Mouse (Mus musculus) right cerebral cortex, postnatal 4 days (tissue): ENCODE results near the gene Skp1a.

ENCODE experiments used
- DNase-seq: peaks from one replicate; pipeline ENCODE4 v3.0.0-alpha.2; 2022

The Skp1a gene

DNA sequence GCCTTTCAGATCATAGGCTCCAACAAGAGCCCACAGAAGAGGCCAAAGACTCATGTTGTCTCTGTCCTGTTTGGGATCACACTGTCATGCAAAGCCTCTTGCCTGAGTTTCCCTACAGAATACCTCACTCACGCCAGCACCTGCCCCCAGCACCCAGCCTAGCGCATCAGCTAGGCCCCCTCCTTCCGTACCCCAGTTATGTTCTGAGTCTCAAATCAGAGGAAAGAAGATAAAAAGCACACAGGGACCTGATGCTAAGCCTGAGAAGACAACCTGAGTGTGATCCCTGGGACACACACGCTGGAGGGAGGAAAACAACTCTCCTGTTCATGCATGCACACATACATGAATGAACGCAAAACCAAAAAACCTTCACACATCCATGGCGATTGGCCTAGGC, 47.2 kb downstream of the Skp1a start:
- DNase-seq, result no peak

DNA sequence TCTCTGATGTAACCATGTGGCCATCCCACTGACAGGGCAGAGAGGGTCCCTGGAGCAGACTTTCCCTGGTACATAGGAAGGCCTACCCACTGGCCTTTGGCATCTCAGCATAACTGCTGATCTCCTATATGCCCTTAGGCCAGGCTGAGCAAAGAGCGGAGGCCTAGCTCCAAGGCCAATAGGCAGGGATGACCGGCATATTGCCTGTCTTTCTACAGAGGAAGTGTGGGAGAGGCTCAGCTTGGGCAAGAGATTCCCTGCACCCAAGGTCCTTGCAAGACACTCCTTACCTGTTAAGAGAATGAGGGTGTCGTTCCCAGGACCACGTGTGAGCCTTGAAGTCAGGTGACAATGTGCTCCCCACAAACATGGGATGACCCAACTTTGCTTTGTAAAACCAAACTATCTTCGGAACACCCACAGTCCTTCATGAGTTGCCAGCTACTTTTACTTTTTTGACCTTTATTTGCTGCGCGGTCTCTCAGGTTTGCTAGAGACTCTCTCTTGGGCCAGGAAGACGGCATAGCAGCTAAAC, 47.9 kb downstream of the Skp1a start:
- no peak for DNase-seq

DNA sequence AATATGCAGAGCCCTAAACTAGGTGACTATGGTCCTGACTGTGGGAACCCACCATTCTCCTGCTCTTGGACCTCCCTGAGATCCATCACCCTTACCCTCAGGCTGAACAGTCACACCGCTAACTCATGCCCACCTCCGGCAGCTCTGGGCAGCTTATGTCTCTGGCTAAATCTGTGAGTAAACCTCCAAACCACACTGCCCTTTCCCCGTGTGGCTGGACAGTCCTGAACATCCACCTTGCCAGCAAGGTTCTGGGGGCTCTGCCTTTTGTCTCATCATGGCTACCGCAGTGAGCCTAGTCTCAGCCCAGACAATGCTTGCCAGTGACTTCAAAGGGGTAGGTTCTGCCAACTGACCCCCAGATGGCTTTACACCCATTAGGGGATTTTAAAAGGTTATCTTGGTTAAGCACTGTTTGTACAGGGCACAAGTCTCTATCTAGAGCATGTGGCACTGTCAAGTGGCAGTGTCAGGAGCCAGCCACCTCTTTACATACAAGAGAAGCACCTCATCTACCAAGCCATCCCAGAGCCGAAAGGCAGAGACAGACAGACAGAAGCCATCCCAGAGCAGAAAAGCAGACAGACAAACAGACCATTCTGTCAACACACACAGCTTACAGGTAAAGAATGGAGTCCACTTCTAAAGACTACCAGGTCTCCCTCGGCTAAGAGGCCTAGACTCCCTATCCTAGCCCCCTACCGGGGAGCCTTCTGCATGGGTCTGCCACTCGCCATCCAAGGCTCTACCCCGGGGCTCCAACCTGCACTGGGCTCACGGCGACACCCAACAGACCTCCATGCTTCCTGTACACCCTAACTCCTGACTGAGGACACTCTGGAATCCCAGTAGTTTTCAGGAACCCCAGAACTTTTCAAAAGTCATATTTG, 49.0 kb downstream of the Skp1a start:
- no peak for DNase-seq

DNA sequence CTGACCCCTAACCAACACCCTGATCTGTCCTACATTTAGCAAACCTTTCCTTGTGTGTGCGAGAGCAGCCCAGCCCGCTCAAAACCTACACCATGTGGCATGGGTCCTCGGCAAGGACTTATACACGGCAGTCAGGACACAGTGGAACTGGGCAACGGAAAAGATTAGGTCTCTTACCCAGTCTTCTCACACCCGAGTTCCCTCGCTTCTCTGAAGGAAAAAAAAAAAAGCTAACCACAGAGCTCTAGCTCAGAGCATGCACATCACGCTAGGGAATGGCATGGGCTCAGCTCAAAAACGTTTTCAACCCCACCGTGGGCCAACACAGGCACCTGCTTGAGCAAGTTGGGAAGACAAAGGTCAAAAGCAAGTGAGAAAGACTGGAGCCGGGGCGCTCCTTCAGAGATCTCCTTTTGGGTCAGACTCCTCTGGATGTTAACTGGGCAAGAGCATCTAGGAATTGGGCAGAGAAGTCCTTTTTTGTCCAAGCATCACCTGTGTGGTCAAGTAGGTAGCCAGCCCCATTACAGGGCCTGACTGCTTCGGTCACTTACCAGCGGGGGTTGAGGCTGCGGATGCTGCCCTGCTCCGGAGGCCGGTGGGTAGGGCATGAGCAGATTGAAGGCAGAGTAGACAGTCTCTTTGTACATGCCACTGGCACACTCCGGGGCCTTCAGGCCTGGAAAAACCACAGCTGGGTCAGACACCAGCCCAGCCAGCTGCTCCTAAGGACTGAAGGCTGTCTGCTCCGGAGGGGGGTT, 50.0 kb downstream of the Skp1a start:
- no peak for DNase-seq

DNA sequence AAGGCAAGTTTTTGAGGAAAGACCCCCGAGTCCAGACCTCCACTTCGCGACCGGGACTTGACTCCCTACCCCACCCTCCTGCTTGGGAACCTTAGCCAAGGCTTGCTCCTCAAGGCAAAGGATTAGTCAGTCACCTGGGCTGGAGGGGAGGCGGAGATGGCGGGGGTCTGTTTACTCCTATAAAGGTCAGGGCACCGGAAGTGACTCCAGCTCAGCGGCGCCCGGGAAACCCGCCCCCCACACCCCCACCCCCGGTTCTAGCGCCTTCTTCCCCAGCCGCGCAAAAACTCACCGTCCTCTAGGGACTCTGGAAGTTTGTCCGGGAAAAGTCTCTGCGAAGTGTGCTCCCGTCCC, 50.6 kb downstream of the Skp1a start:
- DNase-seq, result no peak

DNA sequence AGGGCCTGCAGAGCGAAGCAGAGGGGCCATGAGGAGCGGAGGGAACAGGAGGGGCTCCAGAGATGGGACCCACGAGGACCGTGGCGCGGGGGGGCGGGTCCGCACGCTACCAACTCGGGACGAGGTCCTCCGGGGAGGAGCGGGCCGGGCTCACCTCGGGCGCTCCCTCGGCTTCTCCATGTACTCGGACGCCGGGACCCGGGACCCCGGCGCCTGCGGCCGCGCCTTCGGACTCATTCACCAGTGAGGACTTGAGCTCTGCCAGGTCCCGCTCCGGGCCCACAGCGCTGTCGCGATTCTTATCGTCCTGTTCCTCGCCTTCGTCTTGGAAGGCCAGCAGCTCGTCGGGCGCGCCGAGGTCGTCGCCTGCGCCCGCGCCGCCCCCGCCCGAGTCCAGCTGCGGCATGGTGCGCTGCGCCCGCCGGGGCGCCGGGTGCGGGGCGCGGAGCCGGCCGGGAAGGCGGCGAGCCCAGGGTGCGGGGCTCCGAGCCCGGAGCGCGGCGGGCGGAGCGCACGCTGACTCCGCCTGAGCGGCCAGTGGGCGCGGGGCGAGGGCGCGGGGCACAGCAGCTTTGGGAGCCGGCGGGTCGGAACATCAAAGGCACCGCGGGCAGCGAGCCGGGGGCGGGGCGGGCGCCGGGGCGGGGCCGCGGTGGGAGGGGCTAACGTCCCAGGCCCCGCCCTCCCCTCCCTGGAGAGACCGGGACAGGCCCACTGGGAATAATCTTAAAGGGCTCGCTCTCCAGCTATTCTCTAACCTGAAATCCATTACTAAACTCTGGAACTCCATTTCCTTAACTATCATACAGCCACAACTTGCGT, 51.2 kb downstream of the Skp1a start, which contains the start of gene Tcf7:
Tcf7 (minus strand) TSS at position 241 of the 822 bp plus-strand sequence.
- peak; percentile 68 for DNase-seq

DNA sequence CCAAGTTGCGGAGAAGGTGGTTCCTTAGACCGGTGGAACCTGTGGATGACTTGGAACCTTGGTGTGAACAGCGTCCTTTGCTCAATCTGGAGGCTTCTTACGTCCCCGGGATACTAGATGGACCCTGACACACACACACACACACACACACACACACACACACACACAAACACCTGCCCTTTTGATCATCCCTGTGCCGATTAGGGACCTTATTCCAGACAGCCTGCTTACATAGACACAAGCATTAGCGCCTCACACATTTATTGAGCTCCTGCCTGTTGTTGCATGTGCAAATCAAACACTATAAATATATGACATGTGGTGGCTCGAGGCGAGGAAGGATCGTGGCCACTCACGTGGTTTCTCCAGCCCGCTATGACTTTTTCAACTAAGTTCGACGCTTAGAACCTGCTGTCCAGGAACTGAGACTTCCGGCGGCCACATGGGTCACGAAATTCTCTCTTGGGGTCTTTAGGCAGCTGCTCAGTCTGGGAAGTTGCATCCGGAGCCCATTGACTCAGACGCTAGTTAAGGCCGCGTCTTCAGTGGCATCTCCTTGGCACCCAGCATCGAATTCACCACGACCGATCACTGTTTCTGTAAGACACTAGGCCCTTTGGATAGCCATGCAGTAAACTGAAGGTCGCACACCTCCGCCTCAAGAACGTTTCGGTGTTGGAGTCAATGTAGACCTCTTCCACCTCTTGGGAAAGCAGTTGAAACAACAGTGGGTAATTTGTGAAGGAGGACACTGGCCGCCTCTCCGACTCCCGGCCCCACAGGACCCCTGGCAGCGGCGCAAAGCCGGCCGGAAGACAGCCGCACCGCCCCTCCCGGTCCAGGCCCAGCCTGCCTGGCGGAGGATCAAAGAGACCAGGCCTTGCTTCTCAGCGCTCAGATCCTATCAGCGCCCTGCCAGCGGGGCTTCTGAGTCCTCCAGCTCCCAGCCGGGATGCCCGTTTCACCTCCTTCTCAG, 52.1 kb downstream of the Skp1a start:
- DNase-seq, result peak; percentile 52

DNA sequence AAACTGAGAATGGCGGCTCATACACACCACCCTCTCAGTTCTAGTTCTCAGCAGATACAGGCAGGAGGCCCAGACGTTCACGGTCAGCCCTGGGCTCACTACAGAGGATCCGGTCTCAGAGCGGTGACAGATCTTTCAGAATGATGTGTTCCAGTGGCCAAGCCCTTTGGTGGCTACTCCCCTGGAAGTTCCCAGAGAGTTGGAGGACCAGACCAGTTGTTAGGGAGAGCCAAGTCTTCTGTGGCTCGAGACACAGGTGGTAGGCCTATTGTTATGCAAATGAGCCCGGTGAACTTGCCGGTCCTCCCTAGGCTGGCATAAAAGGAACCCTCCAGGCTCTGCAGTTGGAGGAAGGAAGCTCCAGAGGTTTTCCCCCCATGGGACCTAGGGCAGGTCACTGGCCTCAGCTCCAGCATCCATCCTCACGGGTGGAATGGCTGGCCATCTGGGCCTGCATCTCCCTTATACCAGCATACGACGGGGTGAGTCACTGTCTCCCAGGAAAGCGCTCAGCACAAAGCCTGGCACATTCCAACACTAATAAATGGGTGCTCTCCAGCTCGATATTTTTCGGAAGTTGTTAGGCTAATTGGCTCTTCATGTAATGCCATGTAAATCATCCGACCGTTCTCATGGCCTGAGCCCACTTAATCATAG, 54.6 kb downstream of the Skp1a start:
- DNase-seq, result no peak

DNA sequence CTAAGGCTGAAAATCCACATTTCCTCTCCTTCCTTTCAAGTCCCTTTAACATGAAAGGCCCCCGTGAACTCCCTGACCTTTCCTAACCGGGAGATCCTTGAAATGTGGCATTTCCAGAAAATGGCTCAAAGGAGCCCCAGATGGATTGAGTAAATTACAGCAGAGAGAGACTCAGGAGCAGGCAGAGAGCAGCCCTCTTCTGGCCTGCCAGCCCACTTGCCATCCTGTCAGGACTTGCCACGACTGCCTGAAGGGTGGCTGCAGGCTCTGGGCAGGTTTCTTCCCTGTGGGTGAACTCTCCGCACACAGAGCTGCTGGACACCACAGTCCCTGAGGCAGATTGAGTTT, 55.1 kb downstream of the Skp1a start:
- DNase-seq, result no peak

DNA sequence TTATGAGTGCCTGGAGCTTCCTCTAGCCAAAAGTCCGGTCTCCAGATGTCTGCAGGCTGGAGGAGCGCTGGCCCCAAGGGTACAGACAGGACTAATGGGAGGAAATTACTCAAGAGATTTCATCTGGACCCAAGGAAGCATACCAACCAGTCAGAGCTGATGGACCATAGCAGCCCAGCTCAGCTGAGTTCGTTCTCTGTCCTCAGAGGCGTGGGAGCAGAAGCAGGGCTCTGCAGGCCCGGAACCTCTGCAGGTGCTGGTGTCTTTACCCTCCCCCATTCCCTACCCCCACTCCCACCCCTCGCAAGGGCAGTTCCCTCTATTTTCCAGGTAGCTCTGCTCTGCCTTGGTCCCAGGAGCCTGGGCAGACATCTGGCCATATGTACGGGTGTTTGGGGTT, 60.6 kb downstream of the Skp1a start:
- DNase-seq, result no peak

DNA sequence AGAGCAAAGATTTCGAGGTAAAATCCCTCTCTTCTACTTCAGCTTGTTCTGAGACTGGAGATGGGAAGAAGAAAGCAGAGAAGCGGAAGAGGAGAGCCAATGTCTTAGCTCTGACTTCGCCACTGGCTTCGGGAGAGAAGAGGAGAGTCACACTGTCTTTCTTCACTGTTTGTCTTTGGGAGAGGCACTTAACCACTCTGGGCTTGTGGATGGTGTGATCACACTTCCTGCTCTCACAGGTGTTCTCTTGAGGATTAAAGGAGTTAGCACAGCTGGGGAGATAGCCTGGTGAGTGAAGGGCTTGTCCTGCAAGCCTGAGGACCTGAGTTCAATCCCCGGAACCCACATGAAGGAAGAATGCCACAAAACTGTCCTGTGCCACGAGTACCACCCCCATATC, 61.1 kb downstream of the Skp1a start:
- no peak for DNase-seq

DNA sequence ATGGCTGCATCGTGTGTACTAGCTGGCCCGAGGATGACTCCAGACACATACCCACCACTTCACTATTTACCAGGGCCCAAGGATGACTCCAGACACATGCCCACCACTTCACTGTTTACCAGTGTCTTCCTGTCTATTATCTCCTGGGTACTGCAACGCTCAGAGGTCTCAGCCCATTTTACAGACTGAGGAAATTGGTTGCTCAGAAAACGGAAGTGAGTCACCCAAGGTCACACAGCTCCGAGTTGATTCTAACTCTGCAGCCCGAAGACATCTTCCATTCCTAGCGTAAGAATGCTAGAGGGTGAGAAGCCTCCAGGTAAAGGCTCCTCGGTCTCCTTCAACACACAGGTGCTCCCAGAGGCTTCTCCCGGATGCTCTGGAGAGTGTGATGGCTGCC, 62.3 kb downstream of the Skp1a start:
- no peak for DNase-seq
